Comparison of ENCODE assay signal across 9 mouse cellular contexts in the genomic region with DNA sequence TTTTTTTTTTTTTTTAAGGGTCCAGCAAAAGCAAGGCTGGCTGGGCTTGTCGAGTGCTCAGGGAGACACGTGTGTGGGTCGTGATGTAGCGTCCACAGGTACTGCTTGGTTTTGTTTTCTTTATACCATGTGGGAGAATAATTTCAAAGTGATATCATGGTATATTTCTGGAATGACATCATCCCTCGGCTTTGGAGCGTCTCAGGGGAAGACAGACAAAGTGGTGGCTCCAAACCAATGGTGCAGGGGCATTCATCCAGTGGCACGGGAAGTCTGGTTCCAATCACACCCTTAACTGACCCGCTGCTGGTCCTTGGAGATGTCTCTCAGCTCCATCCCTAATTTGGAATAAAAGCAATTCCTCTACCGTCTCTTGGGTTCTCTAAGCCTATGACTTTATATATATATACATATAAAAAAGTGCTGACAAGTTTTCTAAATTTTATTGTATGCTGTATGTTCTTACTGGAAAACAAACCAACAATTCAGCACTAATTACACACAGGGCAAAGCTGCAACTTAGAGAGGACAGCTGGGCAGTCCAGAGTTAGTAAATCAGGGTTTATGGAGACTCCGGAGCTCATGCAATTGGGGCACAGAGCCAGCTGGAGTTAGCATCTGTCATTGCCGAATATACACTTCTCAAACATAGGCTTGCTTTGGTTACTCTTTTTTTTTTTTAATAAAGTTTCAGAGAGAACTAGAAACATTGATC.
DNase-seq lines count a peak whose midpoint lies in the region.
"Had no signal": no experiment of that assay in that cellular context is flagged by ENCODE, and none has a peak within 500 bp of the region (broad histone marks: within the 10 kb centered on the region; RNA-seq: fewer than 3 reads in every experiment).

No protein-coding gene starts in this region.

- peak; percentile 13 to 23 for DNase-seq in frontal cortex, postnatal 10 days (ENCODE audit: low spot score in 2 of 2)
- DNase-seq in frontal cortex, adult 2 months (ENCODE audit: extremely low spot score in 1 of 2, low spot score in 1 of 2) = no peak
- peak; percentile 27 for DNase-seq in kidney, postnatal 14 days
- DNase-seq in kidney, postnatal 36 days = no peak
- peak; percentile 41 for DNase-seq in right cerebral cortex, postnatal 4 days
- DNase-seq in right cerebral cortex, adult 18-20 months = no peak
- DNase-seq in thymus, postnatal 0 days (ENCODE audit: low spot score) = no peak
- no peak for DNase-seq in urinary bladder, postnatal 36 days (ENCODE audit: low spot score in 2 of 2)
- DNase-seq: cerebellum, adult 9-11 months had no signal

Comparison
In these comparisons a context has a peak if more than half of its experiments do, and no peak if none do; other contexts are left out.
1. DNase-seq: peak in frontal cortex, postnatal 10 days (2 of 2), kidney, postnatal 14 days (single experiment) and right cerebral cortex, postnatal 4 days (single experiment); none in frontal cortex, adult 2 months (0 of 2), kidney, postnatal 36 days (0 of 2), right cerebral cortex, adult 18-20 months (single experiment), thymus, postnatal 0 days (single experiment) and urinary bladder, postnatal 36 days (0 of 2).